Mouse (Mus musculus) forebrain, embryonic 11.5 days (tissue): ENCODE data around the gene Ugt2b1. TPM values are rescaled to one million over a fixed set of nuclear protein-coding genes. Genes with fewer than 3 reads are reported as not detected.
"Not testable (repeated sequence)": the region's sequence is repeated elsewhere in the genome, so short reads cannot be mapped to it uniquely, and the experiment has no call there.

ENCODE experiments used
- ATAC-seq: fragments of 200-750 bp; cut with Nextera tagmentation; replicated peaks from 2 replicates; pipeline ENCODE4 v1.8.0; 2017; ENCODE audit warnings: moderate TSS enrichment; ENCODE audit not compliant: low FRiP score
- DNase-seq: peaks from one replicate; pipeline ENCODE4 v3.0.0-alpha.2; 2017; ENCODE audit warnings: low spot score
- H3K27ac ChIP-seq: fragments of 300-500 bp; sonication (generic); 2 replicates; pipeline ENCODE4 v1.5.1; 2014; ENCODE audit warnings: low read depth, low read length
- H3K27me3 ChIP-seq: fragments of 300-500 bp; sonication (generic); 2 replicates; pipeline ENCODE4 v1.6.1; 2014; ENCODE audit warnings: mild to moderate bottlenecking, low read length, mixed read lengths; ENCODE audit not compliant: control insufficient read depth, insufficient read depth
- H3K36me3 ChIP-seq: fragments of 300-500 bp; sonication (generic); 2 replicates; pipeline ENCODE4 v1.6.1; 2014; ENCODE audit warnings: mild to moderate bottlenecking, low read length, moderate library complexity, mixed read lengths; ENCODE audit not compliant: control insufficient read depth, insufficient read depth
- H3K4me1 ChIP-seq: fragments of 300-500 bp; sonication (generic); replicated peaks from 2 replicates; pipeline ENCODE4 v1.6.1; 2014; ENCODE audit warnings: low read length, mixed read lengths; ENCODE audit not compliant: control insufficient read depth, insufficient read depth
- H3K4me2 ChIP-seq: fragments of 300-500 bp; sonication (generic); 2 replicates; pipeline ENCODE4 v1.6.1; 2014; ENCODE audit warnings: low read depth, mild to moderate bottlenecking, low read length, moderate library complexity, mixed read lengths; ENCODE audit not compliant: severe bottlenecking
- H3K4me3 ChIP-seq: fragments of 300-500 bp; sonication (generic); 2 replicates; pipeline ENCODE4 v1.5.1; 2014; ENCODE audit warnings: low read depth, low read length
- H3K9ac ChIP-seq: fragments of 300-500 bp; sonication (generic); 2 replicates; pipeline ENCODE4 v1.6.1; 2014; ENCODE audit warnings: low read length
- H3K9me3 ChIP-seq: fragments of 300-500 bp; sonication (generic); 2 replicates; pipeline ENCODE4 v1.6.1; 2016; ENCODE audit warnings: low read length, mixed read lengths; ENCODE audit not compliant: control insufficient read depth
- WGBS: fragments of 180-500 bp; shearing (Covaris S2); extraction: QIAGEN DNeasy Blood & Tissue Kit; methylation state at CpG from one replicate; pipeline ENCODE4 v1.1.7; 2014; 5-methylcytosine and 5-hydroxymethylcytosine counted together
- polyA plus RNA-seq: library from polyadenylated mRNA; unstranded; fragments of >200 nt; fragmentation: Nextera tagmentation; extraction: Ambion mirVana; gene quantifications from 2 replicates; pipeline ENCODE4 v1.2.1, GENCODE M21; 2014

Gene Ugt2b1
- not detected in 2 replicates for polyA plus RNA-seq

DNA sequence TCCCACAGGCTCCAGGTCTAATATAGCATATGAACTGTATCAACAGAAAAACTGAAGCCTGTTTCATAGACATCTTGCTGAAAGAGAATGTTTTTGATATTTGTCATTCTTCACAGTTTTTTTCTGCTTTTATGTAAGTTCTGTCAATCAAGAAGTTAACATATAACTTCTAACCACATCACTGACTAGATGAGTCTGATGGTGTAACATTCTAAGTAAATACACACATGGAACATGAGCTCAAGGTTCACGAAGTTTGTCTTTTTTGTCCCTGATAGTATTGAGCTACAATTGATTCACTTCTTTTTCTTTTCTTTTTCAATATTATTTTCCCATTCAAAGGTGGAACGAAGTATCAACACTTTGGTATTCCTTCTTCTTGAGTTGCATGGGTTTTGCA is at the start of gene Ugt2b1:
TSS of gene Ugt2b1 (minus strand) at position 105 of the 400 bp plus-strand sequence.
- ATAC-seq (no peak), DNase-seq (no peak)
- H3K9ac ChIP-seq: no peak within 1 kb of the TSS
- H3K4me3 ChIP-seq: no peak within 1 kb of the TSS
- no peak within 1 kb of the TSS for H3K4me2 ChIP-seq
- no peaks in the 10 kb centered on the region for H3K27me3 ChIP-seq
- no peaks in the 10 kb centered on the region for H3K9me3 ChIP-seq
- H3K36me3 ChIP-seq: no peaks in the 10 kb centered on the region
- no peaks in the 10 kb centered on the region for H3K4me1 ChIP-seq
- no peak within 1 kb of the TSS for H3K27ac ChIP-seq
- 75% methylated on average over 2 of the region's 2 CpGs for WGBS

DNA sequence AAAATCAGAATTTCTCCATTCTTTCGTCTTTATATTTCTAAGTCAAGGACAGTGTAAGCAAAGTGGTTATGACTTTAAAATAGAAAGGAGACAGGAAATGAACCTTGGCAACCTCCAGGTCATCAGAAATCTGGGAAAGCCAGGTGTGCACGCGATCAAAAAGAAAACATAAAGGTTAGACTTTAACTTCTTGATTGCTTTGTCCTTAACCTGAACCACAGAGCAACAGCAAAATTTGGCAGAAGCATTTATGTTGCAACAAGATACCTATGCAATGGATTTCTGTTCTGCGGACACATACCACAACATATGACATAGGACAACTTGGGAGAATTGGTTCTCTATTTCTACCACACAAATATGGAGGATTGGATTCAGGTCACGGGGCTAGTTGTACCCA is 40.9 kb upstream of the Ugt2b1 start:
- 91% methylated on average over 5 of the region's 5 CpGs for WGBS

DNA sequence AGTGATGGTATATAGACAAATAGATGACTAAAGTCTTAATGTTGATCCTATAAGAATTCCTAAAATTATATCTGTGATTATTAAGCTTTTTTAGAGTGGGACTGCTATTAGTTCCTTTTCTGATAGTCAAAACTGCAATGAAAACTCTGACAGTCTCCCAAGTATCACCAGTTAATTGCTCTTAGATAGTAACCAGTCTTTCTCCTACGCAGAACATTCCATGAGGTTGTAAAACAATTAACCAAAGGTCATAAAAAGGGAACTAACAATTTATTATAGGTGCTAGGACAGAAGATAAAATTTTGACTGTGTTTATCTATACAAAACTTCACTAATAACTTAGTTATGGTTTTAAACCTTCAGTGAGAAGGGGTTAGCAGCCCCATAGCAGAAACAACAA is 36.5 kb upstream of the Ugt2b1 start:
- H3K27me3 ChIP-seq, H3K4me2 ChIP-seq, H3K9ac ChIP-seq, H3K27ac ChIP-seq, ATAC-seq, H3K4me3 ChIP-seq, DNase-seq, H3K9me3 ChIP-seq, H3K36me3 ChIP-seq, H3K4me1 ChIP-seq: not testable (repeated sequence)
- 86% methylated on average over 1 of the region's 1 CpGs for WGBS

More for the DNA sequence above, 40.9 kb upstream of the Ugt2b1 start:
- not testable (repeated sequence) for H3K4me2 ChIP-seq, H3K36me3 ChIP-seq, DNase-seq, ATAC-seq, H3K27ac ChIP-seq, H3K9me3 ChIP-seq, H3K4me3 ChIP-seq, H3K9ac ChIP-seq, H3K27me3 ChIP-seq, H3K4me1 ChIP-seq

DNA sequence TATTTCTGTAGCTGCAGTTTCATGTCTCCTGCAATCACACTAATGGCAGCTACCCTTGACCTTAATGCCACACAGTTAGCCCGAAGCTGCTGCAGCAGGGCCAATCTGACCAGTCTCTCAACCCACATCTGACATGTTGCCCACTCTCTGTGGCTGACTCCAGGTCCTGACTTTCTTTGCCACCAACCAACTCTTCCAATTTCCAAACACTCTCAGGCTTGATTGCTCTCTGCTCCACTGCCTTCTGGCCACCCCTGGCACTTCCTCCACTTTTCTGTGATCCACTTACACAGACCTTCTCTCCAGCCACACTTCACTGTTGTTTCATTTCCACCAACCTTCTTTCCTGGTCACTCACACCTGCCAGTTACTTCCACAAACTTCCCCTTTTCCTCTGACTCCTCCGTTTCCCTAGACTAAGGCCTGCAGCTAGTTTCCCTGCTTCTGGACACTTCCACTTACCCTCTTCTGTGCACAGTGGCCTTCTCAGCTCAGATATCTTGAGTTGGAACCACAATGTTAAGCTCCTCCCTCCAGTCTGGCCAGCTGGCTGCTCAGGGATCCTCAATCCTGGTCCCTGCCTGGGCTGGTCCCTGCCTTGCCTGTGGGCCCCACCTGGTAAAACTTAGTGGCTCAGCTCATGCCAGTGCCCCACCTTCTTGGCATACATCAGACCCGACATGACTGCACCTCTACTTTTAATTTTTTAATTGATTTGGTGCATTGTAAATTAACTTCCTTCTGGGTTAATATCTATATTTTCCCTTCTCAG is 35.4 kb upstream of the Ugt2b1 start:
- Histone ChIP-seq H3K9ac (no peak overlapping the region), H3K36me3 (no peaks in the 10 kb centered on the region), H3K4me1 (no peaks in the 10 kb centered on the region), H3K4me3 (no peak overlapping the region), H3K27me3 (no peaks in the 10 kb centered on the region), H3K27ac (no peak overlapping the region), H3K9me3 (no peaks in the 10 kb centered on the region), H3K4me2 (no peak overlapping the region)
- no peak for ATAC-seq
- no peak for DNase-seq
- 88% methylated on average over 3 of the region's 3 CpGs for WGBS

DNA sequence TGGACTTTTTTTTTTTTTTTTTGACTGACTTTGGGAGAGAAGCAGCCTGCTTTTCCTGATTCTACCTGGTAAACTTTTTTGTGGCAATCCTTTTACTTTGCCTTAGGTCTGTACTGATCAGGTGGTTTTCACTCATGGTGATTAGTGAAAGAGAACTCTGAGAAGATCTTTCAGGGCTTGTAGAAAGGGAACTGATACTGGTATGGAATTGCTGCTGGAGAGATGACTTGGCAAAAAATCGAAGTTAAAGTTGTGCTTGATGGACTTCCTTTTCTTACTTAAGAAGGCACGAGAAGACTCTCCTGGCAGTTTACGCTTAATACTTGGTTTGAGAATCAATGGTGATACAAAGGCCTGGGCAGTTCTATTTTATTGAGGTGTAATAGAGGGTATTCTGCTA is 34.2 kb upstream of the Ugt2b1 start:
- Histone ChIP-seq H3K36me3 (no peaks in the 10 kb centered on the region), H3K27me3 (no peaks in the 10 kb centered on the region), H3K4me1 (no peaks in the 10 kb centered on the region), H3K4me2 (no peak overlapping the region), H3K27ac (no peak overlapping the region), H3K9ac (no peak overlapping the region), H3K9me3 (no peaks in the 10 kb centered on the region), H3K4me3 (no peak overlapping the region)
- no peak for ATAC-seq
- no peak for DNase-seq
- WGBS: 90% methylated on average over 3 of the region's 3 CpGs

DNA sequence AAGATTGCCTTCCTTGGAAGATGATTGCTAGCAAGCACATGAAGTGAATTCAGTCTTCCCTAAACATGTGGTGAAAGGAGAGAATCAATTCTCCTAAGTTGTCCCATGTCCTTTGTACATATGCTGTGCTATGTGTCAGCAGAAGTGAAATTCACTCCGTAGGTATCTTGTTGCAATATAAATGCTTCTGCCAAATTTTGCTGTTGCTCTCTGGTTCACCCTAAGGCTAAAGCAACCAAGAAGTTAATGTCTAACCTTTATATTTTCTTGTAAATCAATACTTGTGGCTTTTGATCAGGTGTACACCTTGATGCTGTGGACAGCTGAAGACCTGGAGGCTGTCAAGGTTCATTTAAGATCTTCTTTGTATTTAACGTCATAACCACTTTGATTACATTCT is 15.8 kb upstream of the Ugt2b1 start:
- Histone ChIP-seq H3K9ac (no peak overlapping the region), H3K4me2 (no peak overlapping the region), H3K4me1 (no peaks in the 10 kb centered on the region), H3K27ac (no peak overlapping the region), H3K4me3 (no peak overlapping the region), H3K9me3 (no peaks in the 10 kb centered on the region), H3K27me3 (no peaks in the 10 kb centered on the region), H3K36me3 (no peaks in the 10 kb centered on the region)
- 91% methylated on average over 2 of the region's 2 CpGs for WGBS
- DNase-seq (no peak), ATAC-seq (no peak)

DNA sequence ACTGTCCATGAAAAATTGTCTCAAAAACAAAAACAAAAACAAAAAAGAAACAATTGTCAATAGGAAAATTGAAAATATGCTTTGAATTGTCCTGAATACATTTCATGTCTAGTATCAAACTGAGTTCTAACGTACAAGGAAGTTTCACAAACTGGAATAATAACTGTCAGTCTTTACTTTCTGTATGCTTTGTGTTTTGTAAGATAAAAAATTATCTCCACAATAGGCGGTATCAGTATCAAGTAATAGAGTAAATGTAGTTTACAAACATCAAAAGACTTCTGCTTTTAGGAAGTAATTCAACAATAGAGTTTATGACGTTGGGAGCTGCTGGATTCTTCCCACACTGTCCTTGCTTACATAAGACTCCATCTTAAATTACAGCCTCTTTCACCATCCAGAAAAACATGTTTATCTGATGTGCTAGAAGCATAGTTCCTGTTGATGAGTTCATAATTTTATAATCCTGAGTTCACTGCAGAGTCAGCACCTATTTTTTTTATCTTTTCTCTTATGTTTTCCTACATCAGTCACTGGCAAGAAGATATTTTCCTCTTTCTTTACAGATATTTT is 5.6 kb downstream of the Ugt2b1 start:
- ATAC-seq (no peak), DNase-seq (no peak)
- no peaks in the 10 kb centered on the region for H3K36me3 ChIP-seq
- no peaks in the 10 kb centered on the region for H3K4me1 ChIP-seq
- H3K27ac ChIP-seq: no peak overlapping the region
- 75% methylated on average over 3 of the region's 3 CpGs for WGBS
- H3K9me3 ChIP-seq: no peaks in the 10 kb centered on the region
- no peaks in the 10 kb centered on the region for H3K27me3 ChIP-seq
- no peak overlapping the region for H3K9ac ChIP-seq
- no peak overlapping the region for H3K4me3 ChIP-seq
- H3K4me2 ChIP-seq: no peak overlapping the region

DNA sequence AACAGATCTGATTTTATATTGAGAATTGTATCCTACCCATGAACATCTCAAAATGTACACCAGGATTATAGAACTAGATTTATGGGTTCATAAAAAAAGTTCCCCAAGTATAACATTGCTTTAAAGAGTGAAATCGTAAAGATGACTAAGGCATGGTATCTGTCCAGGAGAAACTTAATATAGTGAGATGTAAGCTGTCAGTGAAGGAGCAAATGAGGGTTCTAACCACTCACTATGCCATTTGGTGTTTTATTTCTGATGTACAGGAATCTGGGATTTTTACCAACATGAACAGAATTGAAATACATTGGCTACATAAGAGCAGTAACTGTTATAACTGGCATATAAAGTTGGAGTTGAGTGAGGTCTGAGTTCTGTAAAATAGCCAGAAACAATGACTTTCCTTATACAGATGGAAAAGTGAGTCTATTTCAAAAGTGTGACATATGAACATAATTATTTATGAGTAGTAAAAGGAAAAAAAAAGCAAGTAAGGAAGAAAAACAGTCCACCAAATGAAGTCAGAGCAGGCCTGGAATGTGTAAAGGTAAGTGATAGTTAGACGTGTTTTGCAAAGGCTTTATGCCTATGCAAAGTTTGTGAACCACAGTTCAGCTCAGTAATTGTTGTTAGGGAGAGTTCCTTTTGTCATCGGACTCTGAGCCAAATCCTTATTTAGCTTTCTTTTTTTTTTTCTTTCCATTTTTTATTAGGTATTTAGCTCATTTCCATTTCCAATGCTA is 14.8 kb downstream of the Ugt2b1 start:
- WGBS: 83% methylated on average over 3 of the region's 3 CpGs
- Histone ChIP-seq H3K4me2 (no peak overlapping the region), H3K9ac (no peak overlapping the region), H3K36me3 (no peaks in the 10 kb centered on the region), H3K4me3 (no peak overlapping the region), H3K27ac (no peak overlapping the region), H3K27me3 (no peaks in the 10 kb centered on the region), H3K9me3 (no peaks in the 10 kb centered on the region), H3K4me1 (no peaks in the 10 kb centered on the region)
- ATAC-seq (no peak), DNase-seq (no peak)
